27 mouse cellular contexts compared by ENCODE assay signal in the genomic region with DNA sequence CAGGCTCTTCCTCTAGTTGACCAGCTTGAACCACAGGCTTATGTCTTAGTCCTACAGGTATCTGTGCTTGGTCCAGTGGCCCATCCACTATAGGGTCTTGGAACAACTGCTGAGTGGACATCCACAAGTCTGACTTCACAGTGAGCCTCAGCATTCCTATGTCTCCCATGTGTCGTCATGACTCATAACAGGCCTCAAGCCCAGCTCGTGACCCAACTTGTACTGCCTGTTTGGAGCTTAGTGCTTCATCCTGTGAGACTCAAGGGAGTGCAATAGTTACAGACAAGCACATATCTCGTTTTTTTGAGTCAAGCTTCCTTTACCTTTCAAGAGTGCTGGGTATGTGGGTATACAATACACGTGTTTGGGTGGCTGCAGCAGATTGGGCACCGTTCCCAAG. TPM values are rescaled to one million over a fixed set of nuclear protein-coding genes. Genes with fewer than 3 reads are reported as not detected.
"Had no signal": no experiment of that assay in that cellular context is flagged by ENCODE, and none has a peak within 500 bp of the region (broad histone marks: within the 10 kb centered on the region; RNA-seq: fewer than 3 reads in every experiment).

No protein-coding gene starts in this region.

- H3K27me3 ChIP-seq: heart, embryonic 12.5 days; hindbrain, embryonic 12.5 days; intestine, embryonic 15.5 days; limb, embryonic 13.5 days; limb, embryonic 15.5 days; liver, embryonic 12.5 days had no signal

- ATAC-seq: hindbrain, embryonic 16.5 days; inflammation-experienced regulatory T-cells, adult 6 months; intestine, embryonic 15.5 days; intestine, postnatal 0 days; liver, embryonic 12.5 days had no signal

- DNase-seq: gastrocnemius, adult 2 months; gastrocnemius, postnatal 10 days; gastrocnemius, postnatal 25 days; heart, adult 18-20 months; heart, postnatal 10 days; heart, postnatal 4 days; kidney, adult 18-20 months; kidney, adult 8-10 months; kidney, postnatal 10 days; kidney, postnatal 25 days; kidney, postnatal 4 days; layer of hippocampus, postnatal 36 days; left cerebral cortex, postnatal 4 days had no signal

RNA-seq across cellular contexts. Expression of a gene that starts 28.7 kb away (rescaled TPM):
- polyA plus RNA-seq: heart, embryonic 12.5 days; heart, embryonic 14.5 days; heart, embryonic 16.5 days; hindbrain, embryonic 12.5 days; hindbrain, embryonic 14.5 days; inflammation-experienced regulatory T-cells, adult 6 months; intestine, embryonic 15.5 days; intestine, postnatal 0 days; limb, embryonic 11.5 days; limb, embryonic 13.5 days; limb, embryonic 15.5 days; liver, embryonic 14.5 days had no signal
